Mouse (Mus musculus) intestine, embryonic 14.5 days (tissue): ENCODE results near the gene Cebpb. TPM values are rescaled to one million over a fixed set of nuclear protein-coding genes. Genes with fewer than 3 reads are reported as not detected.
A peak's percentile ranks its signal among the peaks of the same experiment; 100 is the strongest.

Source experiments
- ATAC-seq: fragments of 200-750 bp; cut with Nextera tagmentation; replicated peaks from 2 replicates; pipeline ENCODE4 v1.8.0; 2017; ENCODE audit warnings: low read depth, moderate number of reproducible peaks, moderate TSS enrichment, moderate library complexity; ENCODE audit not compliant: low FRiP score, low TSS enrichment
- DNase-seq: peaks from one replicate; pipeline ENCODE4 v3.0.0-alpha.2; 2018; ENCODE audit warnings: low spot score
- H3K27ac ChIP-seq: fragments of 300-500 bp; sonication (generic); 2 replicates; pipeline ENCODE4 v1.5.1; 2014; ENCODE audit warnings: low read depth, mild to moderate bottlenecking, control low read depth
- H3K27me3 ChIP-seq: fragments of 300-500 bp; sonication (generic); replicated peaks from 2 replicates; pipeline ENCODE4 v1.6.1; 2014; ENCODE audit warnings: low read length, control low read depth; ENCODE audit not compliant: control insufficient read depth, insufficient read depth
- H3K36me3 ChIP-seq: fragments of 300-500 bp; sonication (generic); 2 replicates; pipeline ENCODE4 v1.6.1; 2014; ENCODE audit warnings: low read length, control low read depth; ENCODE audit not compliant: control insufficient read depth, insufficient read depth
- H3K4me1 ChIP-seq: fragments of 300-500 bp; sonication (generic); replicated peaks from 2 replicates; pipeline ENCODE4 v1.6.1; 2014; ENCODE audit warnings: low read length, control low read depth, mixed read lengths; ENCODE audit not compliant: control insufficient read depth, insufficient read depth
- H3K4me2 ChIP-seq: fragments of 300-500 bp; sonication (generic); 2 replicates; pipeline ENCODE4 v1.6.1; 2014; ENCODE audit warnings: low read length
- H3K4me3 ChIP-seq: fragments of 300-500 bp; sonication (generic); 2 replicates; pipeline ENCODE4 v1.5.1; 2014; ENCODE audit warnings: low read depth, low read length, control low read depth, mixed read lengths
- H3K9ac ChIP-seq: fragments of 300-500 bp; sonication (generic); 2 replicates; pipeline ENCODE4 v1.6.1; 2014; ENCODE audit warnings: mild to moderate bottlenecking, low read length
- H3K9me3 ChIP-seq: fragments of 300-500 bp; sonication (generic); 2 replicates; pipeline ENCODE4 v1.6.1; 2016; ENCODE audit warnings: low read length, control low read depth; ENCODE audit not compliant: control insufficient read depth
- WGBS: fragments of 180-500 bp; shearing (Covaris S2); extraction: QIAGEN DNeasy Blood & Tissue Kit; methylation state at CpG from one replicate; pipeline ENCODE4 v1.1.7; 2014; 5-methylcytosine and 5-hydroxymethylcytosine counted together
- polyA plus RNA-seq: library from polyadenylated mRNA; unstranded; fragments of >200 nt; fragmentation: Nextera tagmentation; extraction: Ambion mirVana; gene quantifications from 2 replicates; pipeline ENCODE4 v1.2.1, GENCODE M21; 2014

The Cebpb gene
- polyA plus RNA-seq, 1 experiment from 2014 or later: 12.4 TPM

- no peak overlapping the region for H3K9ac ChIP-seq
- DNase-seq (no peak), ATAC-seq (no peak)
- H3K27ac ChIP-seq: no peak overlapping the region
- no peaks in the 10 kb centered on the region for H3K27me3 ChIP-seq
- no peaks in the 10 kb centered on the region for H3K4me1 ChIP-seq
- H3K9me3 ChIP-seq: no peaks in the 10 kb centered on the region
- H3K4me2 ChIP-seq: no peak overlapping the region
- 67% methylated on average over 6 of the region's 6 CpGs for WGBS
- no peak overlapping the region for H3K4me3 ChIP-seq
- H3K36me3 ChIP-seq: no peaks in the 10 kb centered on the region
Observed at GRCm38 (mm10) chr2:167715008-167715407, 26.3 kb downstream of the Cebpb start.

- Histone ChIP-seq H3K36me3 (no peaks in the 10 kb centered on the region), H3K27me3 (no peaks in the 10 kb centered on the region), H3K9ac (no peak overlapping the region), H3K4me2 (no peak overlapping the region), H3K4me3 (no peak overlapping the region), H3K9me3 (no peaks in the 10 kb centered on the region), H3K4me1 (peaks cover 3% of the 10 kb centered on the region; the same call in 1 of the 2 replicates), H3K27ac (no peak overlapping the region)
- DNase-seq (no peak), ATAC-seq (no peak)
- WGBS: 56% methylated on average over 1 of the region's 1 CpGs
Observed at GRCm38 (mm10) chr2:167717208-167717607, 28.5 kb downstream of the Cebpb start.

GRCm38 (mm10) chr2:167719520-167719919 lies 30.8 kb downstream of the Cebpb start:
- 72% methylated on average over 4 of the region's 4 CpGs for WGBS
- H3K36me3 ChIP-seq: no peaks in the 10 kb centered on the region
- H3K9me3 ChIP-seq: no peaks in the 10 kb centered on the region
- ATAC-seq (no peak), DNase-seq (no peak)
- H3K9ac ChIP-seq: no peak overlapping the region
- no peak overlapping the region for H3K4me3 ChIP-seq
- H3K27ac ChIP-seq: no peak overlapping the region
- no peaks in the 10 kb centered on the region for H3K27me3 ChIP-seq
- peaks cover 3% of the 10 kb centered on the region; the same call in 1 of the 2 replicates for H3K4me1 ChIP-seq
- H3K4me2 ChIP-seq: no peak overlapping the region

GRCm38 (mm10) chr2:167721159-167721882 lies 32.6 kb downstream of the Cebpb start:
- Histone ChIP-seq H3K9me3 (no peaks in the 10 kb centered on the region), H3K4me2 (no peak overlapping the region), H3K36me3 (no peaks in the 10 kb centered on the region), H3K27me3 (no peaks in the 10 kb centered on the region), H3K27ac (no peak overlapping the region), H3K9ac (no peak overlapping the region), H3K4me3 (no peak overlapping the region), H3K4me1 (peaks cover 3% of the 10 kb centered on the region; the same call in 1 of the 2 replicates)
- 0 out of 2 replicates have a peak, but pooled peaks have one; percentile 21 for ATAC-seq
- WGBS: 70% methylated on average over 11 of the region's 11 CpGs
- DNase-seq: no peak

GRCm38 (mm10) chr2:167722538-167722937 lies 33.8 kb downstream of the Cebpb start:
- Histone ChIP-seq H3K9ac (no peak overlapping the region), H3K9me3 (no peaks in the 10 kb centered on the region), H3K4me2 (no peak overlapping the region), H3K27ac (no peak overlapping the region), H3K36me3 (no peaks in the 10 kb centered on the region), H3K4me3 (no peak overlapping the region), H3K27me3 (no peaks in the 10 kb centered on the region), H3K4me1 (peaks cover 8% of the 10 kb centered on the region)
- DNase-seq (no peak), ATAC-seq (no peak)
- 75% methylated on average over 6 of the region's 6 CpGs for WGBS

- H3K27me3 ChIP-seq: no peaks in the 10 kb centered on the region
- no peak overlapping the region for H3K9ac ChIP-seq
- H3K4me1 ChIP-seq: peaks cover 8% of the 10 kb centered on the region
- H3K27ac ChIP-seq: no peak overlapping the region
- no peaks in the 10 kb centered on the region for H3K36me3 ChIP-seq
- no peak overlapping the region for H3K4me3 ChIP-seq
- H3K4me2 ChIP-seq: no peak overlapping the region
- H3K9me3 ChIP-seq: no peaks in the 10 kb centered on the region
- DNase-seq (no peak), ATAC-seq (no peak)
- 80% methylated on average over 11 of the region's 11 CpGs for WGBS
Observed at GRCm38 (mm10) chr2:167723589-167724206, 35.0 kb downstream of the Cebpb start.

GRCm38 (mm10) chr2:167725879-167726278 lies 37.2 kb downstream of the Cebpb start:
- DNase-seq (no peak), ATAC-seq (no peak)
- 92% methylated on average over 10 of the region's 10 CpGs for WGBS
- Histone ChIP-seq H3K36me3 (no peaks in the 10 kb centered on the region), H3K4me2 (no peak overlapping the region), H3K27me3 (no peaks in the 10 kb centered on the region), H3K9ac (no peak overlapping the region), H3K9me3 (no peaks in the 10 kb centered on the region), H3K4me1 (peaks cover 8% of the 10 kb centered on the region), H3K4me3 (no peak overlapping the region), H3K27ac (no peak overlapping the region)

- Histone ChIP-seq H3K36me3 (no peaks in the 10 kb centered on the region), H3K9ac (no peak overlapping the region), H3K4me1 (peaks cover 5% of the 10 kb centered on the region), H3K4me2 (no peak overlapping the region), H3K27me3 (no peaks in the 10 kb centered on the region), H3K4me3 (no peak overlapping the region), H3K9me3 (no peaks in the 10 kb centered on the region), H3K27ac (no peak overlapping the region)
- ATAC-seq (no peak; the same call in 1 of the 2 replicates), DNase-seq (no peak)
- 52% methylated on average over 13 of the region's 13 CpGs for WGBS
Observed at GRCm38 (mm10) chr2:167727161-167727560, 38.4 kb downstream of the Cebpb start.

- Histone ChIP-seq H3K4me1 (peaks cover 5% of the 10 kb centered on the region), H3K9me3 (no peaks in the 10 kb centered on the region), H3K4me2 (no peak overlapping the region), H3K27ac (no peak overlapping the region), H3K36me3 (no peaks in the 10 kb centered on the region), H3K27me3 (no peaks in the 10 kb centered on the region), H3K9ac (no peak overlapping the region), H3K4me3 (no peak overlapping the region)
- DNase-seq (no peak), ATAC-seq (no peak)
- 62% methylated on average over 7 of the region's 7 CpGs for WGBS
Observed at GRCm38 (mm10) chr2:167730036-167730435, 41.3 kb downstream of the Cebpb start.
